Comparison of ENCODE assay signal across 14 mouse cellular contexts in the genomic region with DNA sequence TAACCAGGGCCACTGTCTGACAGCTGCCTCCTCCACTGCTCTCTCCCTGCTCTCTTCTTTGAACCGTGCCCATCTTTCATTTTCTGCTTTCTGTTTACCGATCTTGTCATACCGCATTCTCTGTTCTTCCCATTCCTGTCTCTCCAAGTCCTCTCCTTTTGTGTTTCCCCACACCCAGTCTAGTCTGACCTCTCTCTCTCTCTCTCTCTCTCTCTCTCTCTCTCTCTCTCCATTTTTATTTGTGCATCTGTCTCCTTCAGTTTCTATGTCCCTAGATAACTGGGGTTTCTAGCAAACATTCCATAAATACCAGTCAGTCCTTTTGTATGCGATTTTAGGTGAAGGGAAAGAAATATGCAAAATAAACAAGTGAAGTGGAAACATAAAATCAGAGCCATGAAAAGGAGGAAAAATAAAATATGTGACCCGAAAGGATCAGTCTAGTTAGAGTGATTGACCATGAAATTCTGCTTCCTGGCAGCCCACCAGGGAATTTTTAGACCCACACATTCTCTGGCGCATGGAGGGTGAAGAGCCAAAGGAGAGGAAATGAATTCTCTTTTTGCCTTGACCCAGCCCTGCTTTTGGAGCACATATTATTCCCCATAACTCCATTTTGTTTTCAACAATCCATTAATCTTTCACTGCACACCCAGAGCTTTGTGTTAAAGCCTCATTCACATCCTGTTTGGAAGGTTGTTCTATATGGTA. TPM values are rescaled to one million over a fixed set of nuclear protein-coding genes. Genes with fewer than 3 reads are reported as not detected.
A peak's percentile ranks its signal among the peaks of the same experiment; 100 is the strongest.
DNase-seq lines count a peak whose midpoint lies in the region; ATAC-seq and TF ChIP-seq lines count a peak whose summit lies in the region.
"Had no signal": no experiment of that assay in that cellular context is flagged by ENCODE, and none has a peak within 500 bp of the region (broad histone marks: within the 10 kb centered on the region; RNA-seq: fewer than 3 reads in every experiment).

No protein-coding gene starts in this region.

- peak; percentile 70 for DNase-seq in heart, adult 11 months
- no peak for DNase-seq in heart, postnatal 14 days
- DNase-seq in 3T3-L1 (ENCODE audit: low read depth, low spot score), result peak; percentile 11
- peak; percentile 23 to 25 for DNase-seq in kidney, adult 8-10 months
- peak; percentile 45 for DNase-seq in lung, postnatal 0 days (ENCODE audit: low spot score)
- no peak for DNase-seq in hindbrain, embryonic 10.5 days (ENCODE audit: low spot score)
- DNase-seq: cerebellum, adult 9-10 months; gastrocnemius, postnatal 25 days had no signal

- H3K4me2 ChIP-seq in lung, postnatal 0 days (replicated peaks; ENCODE audit: low read depth, low read length), result no peak overlapping the region
- H3K4me2 ChIP-seq: heart, embryonic 13.5 days; liver, embryonic 15.5 days; midbrain, embryonic 11.5 days had no signal

- H3K27ac ChIP-seq in lung, postnatal 0 days (ENCODE audit: low read length), result peak overlapping the region; percentile 11; the same call in 1 of the 2 replicates
- no peak overlapping the region for H3K27ac ChIP-seq in hindbrain, embryonic 10.5 days
- H3K27ac ChIP-seq: heart, embryonic 13.5 days; liver, embryonic 15.5 days had no signal

- H3K9me3 ChIP-seq in lung, postnatal 0 days (ENCODE audit: low read length), result no peaks in the 10 kb centered on the region
- H3K9me3 ChIP-seq in hindbrain, embryonic 10.5 days, result no peaks in the 10 kb centered on the region
- H3K9me3 ChIP-seq: heart, embryonic 13.5 days; liver, embryonic 15.5 days had no signal

- 36% methylated on average over 6 of the region's 6 CpGs for WGBS in lung, postnatal 0 days
- WGBS in hindbrain, embryonic 10.5 days, result 73% methylated on average over 6 of the region's 6 CpGs

- TF ChIP-seq EP300 in lung, postnatal 0 days (IDR thresholded peaks at IDR 0.05), result no peak

- no peak overlapping the region for H3K9ac ChIP-seq in lung, postnatal 0 days (replicated peaks; ENCODE audit: low read depth)
- H3K9ac ChIP-seq: heart, embryonic 13.5 days; liver, embryonic 15.5 days had no signal

- peak; percentile 21; the same call in 1 of the 2 replicates for ATAC-seq in lung, postnatal 0 days
- no peak for ATAC-seq in monocyte, adult 5-6 weeks (replicated peaks; ENCODE audit: insufficient number of reproducible peaks, low FRiP score, low TSS enrichment, poor library complexity, severe bottlenecking)
- ATAC-seq: forebrain, embryonic 16.5 days; hindbrain, embryonic 16.5 days had no signal

- no peak for TF ChIP-seq CTCF in lung, postnatal 0 days (IDR thresholded peaks at IDR 0.05)

- H3K36me3 ChIP-seq in lung, postnatal 0 days (ENCODE audit: insufficient read depth, low read length), result no peaks in the 10 kb centered on the region
- no peaks in the 10 kb centered on the region for H3K36me3 ChIP-seq in hindbrain, embryonic 10.5 days
- H3K36me3 ChIP-seq: heart, embryonic 13.5 days; liver, embryonic 15.5 days had no signal

- no peak overlapping the region for H3K4me3 ChIP-seq in lung, postnatal 0 days (ENCODE audit: low read depth, low read length)
- no peak overlapping the region for H3K4me3 ChIP-seq in hindbrain, embryonic 10.5 days
- H3K4me3 ChIP-seq: heart, embryonic 13.5 days; liver, embryonic 15.5 days had no signal

- no peaks in the 10 kb centered on the region for H3K27me3 ChIP-seq in lung, postnatal 0 days (replicated peaks; ENCODE audit: insufficient read depth, low read length)
- no peaks in the 10 kb centered on the region for H3K27me3 ChIP-seq in hindbrain, embryonic 10.5 days (ENCODE audit: insufficient read depth, poor library complexity, severe bottlenecking)
- H3K27me3 ChIP-seq: heart, embryonic 13.5 days; liver, embryonic 15.5 days had no signal

- peaks cover 4% of the 10 kb centered on the region; the same call in 1 of the 2 replicates for H3K4me1 ChIP-seq in lung, postnatal 0 days (ENCODE audit: insufficient read depth, low read depth, low read length)
- no peaks in the 10 kb centered on the region for H3K4me1 ChIP-seq in hindbrain, embryonic 10.5 days (replicated peaks)
- H3K4me1 ChIP-seq: liver, embryonic 15.5 days had no signal

- intact Hi-C loops in heart, postnatal 14 days (cut with DNase I), result no loop called here

RNA-seq across cellular contexts. Expression of a gene that starts 11.7 kb away (rescaled TPM):
- total RNA-seq in heart, postnatal 14 days (2021), result 10 to 100 TPM in 1 of 2 experiments, 1 to 10 TPM in 1; 8.0 to 10.2 TPM
- polyA plus RNA-seq in lung, postnatal 0 days (2015; fragmentation: Nextera tagmentation; extraction: Ambion mirVana), result 35.8 and 37.2 TPM in 2 replicates
- 0.32 and 0.93 TPM in 2 replicates for polyA plus RNA-seq in hindbrain, embryonic 10.5 days (2016; fragmentation: Nextera tagmentation; extraction: Ambion mirVana)
- total RNA-seq in monocyte, adult 5-6 weeks (2017), result not detected in 3 replicates

Comparison
In these comparisons a context has a peak if more than half of its experiments do, and no peak if none do; other contexts are left out.
1. DNase-seq: peak in heart, adult 11 months (single experiment), 3T3-L1 (single experiment), kidney, adult 8-10 months (2 of 2) and lung, postnatal 0 days (single experiment); none in heart, postnatal 14 days (0 of 2) and hindbrain, embryonic 10.5 days (single experiment).